Mouse (Mus musculus) B cell, adult 2 months (primary cell): Measurements from ENCODE around the gene Scand1.

Experiments
- DNase-seq, 2 experiments: peaks; one replicate each; pipeline ENCODE4 v3.0.0; 2022

Scand1 gene

GRCm38 (mm10) chr2:156312297-156312897, at the start of gene Scand1, which contains the start of gene Cnbd2:
Gene Scand1, minus strand, starts transcription at chr2:156312704.
Gene Cnbd2, plus strand, starts transcription at chr2:156312299.
- DNase-seq: peak; percentile 88 to 89

DNA sequence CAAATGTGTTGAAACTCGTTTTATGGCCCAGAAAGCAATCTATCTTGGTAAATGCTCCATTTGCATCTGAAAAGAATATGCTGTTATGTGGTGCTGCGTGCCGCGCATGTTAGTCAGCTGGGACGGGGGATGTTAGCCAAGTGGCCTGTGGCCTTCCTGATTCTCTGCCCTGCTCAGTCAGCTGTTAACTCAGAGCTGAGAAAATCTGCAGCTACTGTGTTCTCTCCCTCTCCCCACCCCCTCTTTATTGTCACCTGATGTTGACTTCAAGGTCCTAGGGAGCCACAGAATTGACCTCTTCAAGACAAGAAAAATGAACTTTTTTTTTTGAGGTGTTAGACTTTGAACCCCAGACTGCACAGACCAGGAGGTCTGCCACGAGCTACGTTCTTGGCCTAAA, 43.5 kb upstream of the Scand1 start:
- DNase-seq: peak in 1 of 2 experiments; percentile 10

GRCm38 (mm10) chr2:156353265-156353692, 40.8 kb upstream of the Scand1 start:
- DNase-seq: no peak

DNA sequence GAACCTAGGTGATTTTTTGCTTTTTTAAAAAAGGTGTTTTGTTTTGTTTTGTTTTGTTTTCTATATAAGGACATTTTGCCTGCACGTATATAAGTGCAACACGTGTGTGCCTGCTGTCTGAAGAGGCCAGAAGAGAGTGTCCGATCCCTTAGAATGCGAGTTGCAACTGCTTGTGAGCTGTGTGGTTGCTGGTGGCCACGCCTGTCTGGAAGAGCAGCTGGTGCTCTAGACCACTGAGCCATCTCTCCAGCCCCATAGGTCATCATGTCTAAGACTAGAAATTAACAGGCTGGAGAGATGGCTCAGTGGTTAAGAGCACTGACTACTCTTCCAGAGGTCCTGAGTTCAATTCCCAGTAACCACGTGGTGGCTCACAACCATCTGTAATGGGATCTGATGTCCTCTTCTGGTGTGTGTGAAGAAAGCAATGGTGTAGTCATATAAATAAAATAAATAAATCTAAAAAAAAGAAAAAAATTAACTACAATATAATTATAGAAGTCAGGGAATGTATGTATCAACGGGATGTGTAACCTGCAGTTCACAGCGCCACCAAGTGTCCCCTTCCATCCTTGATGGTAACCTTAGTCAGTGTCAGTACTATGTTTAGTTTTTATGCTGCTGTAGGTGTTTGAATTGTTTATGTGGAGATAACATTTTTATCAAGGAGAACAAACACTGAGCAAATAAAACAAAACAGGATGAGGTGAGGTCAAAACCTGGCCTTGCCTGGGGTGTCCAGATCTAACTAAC, 40.1 kb upstream of the Scand1 start:
- DNase-seq: no peak

DNA sequence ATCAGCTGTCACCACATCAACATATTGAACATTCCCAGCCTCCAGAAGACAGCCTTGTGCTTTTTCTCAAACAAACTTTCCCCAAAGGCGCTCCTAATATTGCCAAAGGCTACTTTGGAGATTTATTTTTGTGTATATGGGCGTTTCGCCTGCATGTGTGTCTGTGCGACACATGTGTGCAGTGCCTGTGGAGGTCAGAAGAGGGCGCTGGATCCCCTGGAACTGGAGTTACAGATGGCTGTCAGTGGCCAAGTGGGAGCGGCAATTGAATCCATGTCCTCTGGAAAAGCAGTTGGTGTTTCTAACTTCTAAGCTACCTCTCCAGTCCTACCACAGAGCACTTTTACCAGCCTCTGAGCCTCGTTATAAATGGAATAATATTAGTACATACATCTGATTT, 38.7 kb upstream of the Scand1 start:
- DNase-seq: peak in 1 of 2 experiments; percentile 15

GRCm38 (mm10) chr2:156349286-156349848, 36.9 kb upstream of the Scand1 start:
- no peak for DNase-seq

DNA sequence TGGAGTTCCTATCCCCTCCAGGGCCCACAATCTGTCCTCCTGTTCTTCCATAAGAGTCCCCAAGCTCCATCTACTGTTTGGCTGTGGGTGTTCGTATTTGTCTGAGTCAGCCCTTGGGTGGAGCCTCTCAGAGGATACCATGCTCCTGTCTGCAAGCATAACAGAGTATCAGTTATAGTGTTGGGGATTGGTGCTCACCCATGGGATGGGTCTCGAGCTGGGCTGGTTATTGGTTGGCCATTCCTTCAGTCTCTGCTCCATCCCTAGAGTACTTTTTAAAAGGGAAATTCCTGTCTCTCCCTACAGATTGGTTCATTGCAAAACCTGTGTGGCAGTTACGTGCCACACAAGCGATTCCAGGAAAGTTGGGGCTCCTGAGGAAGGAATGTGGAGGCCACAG, 36.3 kb upstream of the Scand1 start:
- no peak for DNase-seq

DNA sequence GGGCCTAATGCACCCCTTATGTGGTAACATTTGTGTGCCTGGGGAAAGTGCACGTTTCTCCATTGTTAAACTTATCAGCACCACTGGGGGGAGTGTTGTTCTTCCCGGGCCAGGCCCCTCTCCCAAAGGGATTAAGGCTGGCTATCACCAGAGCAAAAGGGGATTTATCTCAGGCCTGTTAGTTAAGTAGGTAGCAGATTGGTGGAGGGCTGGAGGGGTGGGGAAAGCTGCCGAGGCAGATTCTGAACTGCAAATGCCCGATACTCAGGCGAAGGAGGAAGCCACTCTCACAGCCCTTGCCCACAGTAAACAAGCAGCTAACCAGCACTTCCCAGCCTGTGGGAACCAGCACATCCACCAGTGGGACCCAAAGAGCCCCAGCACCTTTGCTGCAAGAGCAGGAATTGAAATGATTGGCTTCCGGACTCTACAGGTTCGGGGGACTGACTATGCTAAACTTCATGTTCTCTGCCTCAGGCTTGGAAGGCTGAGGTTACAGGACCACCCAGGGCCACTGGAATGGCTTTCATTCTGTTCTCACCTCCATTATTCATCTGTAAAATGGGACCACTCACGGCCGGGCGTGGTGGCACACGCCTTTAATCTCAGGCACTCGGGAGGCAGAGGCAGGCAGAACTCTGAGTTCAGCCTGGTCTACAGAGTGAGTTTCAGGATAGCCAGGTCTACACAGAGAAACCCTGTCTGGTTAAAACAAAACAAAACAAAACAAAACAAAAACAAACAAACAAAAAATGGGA, 32.5 kb upstream of the Scand1 start:
- no peak for DNase-seq

- no peak for DNase-seq
Observed at GRCm38 (mm10) chr2:156340078-156340477, 27.6 kb upstream of the Scand1 start.

- DNase-seq: no peak
Observed at GRCm38 (mm10) chr2:156331446-156331965, 19.0 kb upstream of the Scand1 start.

- no peak for DNase-seq
Observed at GRCm38 (mm10) chr2:156330681-156331080, 18.2 kb upstream of the Scand1 start.

DNA sequence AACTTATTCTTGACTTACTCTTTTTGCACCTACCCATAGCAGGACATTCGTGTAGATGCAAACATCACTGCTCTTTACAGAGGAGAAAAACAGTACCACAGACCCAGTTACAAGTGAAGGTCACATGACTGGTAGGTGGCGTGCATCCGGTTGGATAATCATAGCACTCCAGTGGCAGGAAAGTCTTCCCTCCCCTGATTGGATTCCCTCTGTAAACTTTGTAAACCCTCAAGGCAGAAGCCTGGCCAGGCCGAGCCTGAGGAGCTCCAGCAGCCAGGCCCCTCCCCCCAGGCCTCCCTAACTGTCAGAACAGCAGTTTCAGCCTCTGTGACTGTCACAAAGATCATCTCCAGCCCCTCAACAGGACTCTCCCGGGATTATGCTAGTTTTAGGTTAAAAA, 12.2 kb upstream of the Scand1 start:
- no peak for DNase-seq

- DNase-seq: no peak
Observed at GRCm38 (mm10) chr2:156324116-156324588, 11.6 kb upstream of the Scand1 start.

DNA sequence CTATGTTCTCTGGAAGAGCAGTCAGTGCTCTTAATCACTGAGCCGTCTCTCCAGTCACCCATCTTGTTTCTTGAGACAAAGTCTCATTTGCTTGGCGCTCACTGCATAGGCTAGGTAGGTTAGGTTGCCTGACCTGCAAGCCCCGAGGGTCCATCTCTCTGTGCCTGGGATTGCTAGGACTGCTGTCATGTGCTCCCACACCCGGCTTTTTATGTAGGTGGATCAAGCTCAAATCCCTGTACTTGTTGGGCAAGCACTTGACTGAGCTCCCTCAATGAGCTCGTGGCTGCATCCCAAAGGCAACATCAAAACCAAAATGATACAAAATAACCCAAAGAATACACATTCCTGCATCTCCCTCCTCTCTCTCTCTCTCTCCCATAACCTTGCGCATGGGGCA, 9.0 kb upstream of the Scand1 start:
- DNase-seq: no peak

- no peak for DNase-seq
Observed at GRCm38 (mm10) chr2:156318491-156318890, 6.0 kb upstream of the Scand1 start.

- no peak for DNase-seq
Observed at GRCm38 (mm10) chr2:156314811-156315210, 2.3 kb upstream of the Scand1 start.

GRCm38 (mm10) chr2:156313153-156313552, 649 bp upstream of the Scand1 start:
- DNase-seq: peak; percentile 41 to 48

DNA sequence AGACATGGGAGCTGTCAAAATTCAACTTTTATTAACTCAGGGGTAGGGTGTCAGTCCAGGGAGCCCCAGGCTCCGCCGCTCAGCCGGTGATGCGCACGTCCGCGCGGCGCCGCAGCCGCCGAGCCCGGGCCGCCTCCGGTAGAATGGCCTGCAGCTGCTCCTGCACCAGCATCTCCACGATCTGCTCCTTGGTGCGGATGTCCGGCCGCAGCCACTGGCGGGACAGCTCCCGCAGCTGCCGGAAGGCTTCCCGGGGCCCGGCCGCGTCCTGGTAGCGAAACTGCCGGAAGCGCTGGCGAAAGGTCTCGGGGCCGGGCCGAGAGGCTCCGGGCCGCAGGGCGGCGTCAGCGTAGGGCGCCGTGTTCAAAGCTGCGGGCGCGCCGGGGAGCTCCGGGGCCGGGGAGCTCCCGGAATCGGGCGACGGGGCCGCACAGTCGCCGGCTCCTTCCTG, 638 bp downstream of the Scand1 start:
- DNase-seq: peak; percentile 66 to 76

- DNase-seq: peak in 1 of 2 experiments; percentile 40
Observed at GRCm38 (mm10) chr2:156311441-156311840, 1.1 kb downstream of the Scand1 start.

- DNase-seq: no peak
Observed at GRCm38 (mm10) chr2:156310945-156311344, 1.6 kb downstream of the Scand1 start.

- no peak for DNase-seq
Observed at GRCm38 (mm10) chr2:156310455-156310854, 2.0 kb downstream of the Scand1 start.

DNA sequence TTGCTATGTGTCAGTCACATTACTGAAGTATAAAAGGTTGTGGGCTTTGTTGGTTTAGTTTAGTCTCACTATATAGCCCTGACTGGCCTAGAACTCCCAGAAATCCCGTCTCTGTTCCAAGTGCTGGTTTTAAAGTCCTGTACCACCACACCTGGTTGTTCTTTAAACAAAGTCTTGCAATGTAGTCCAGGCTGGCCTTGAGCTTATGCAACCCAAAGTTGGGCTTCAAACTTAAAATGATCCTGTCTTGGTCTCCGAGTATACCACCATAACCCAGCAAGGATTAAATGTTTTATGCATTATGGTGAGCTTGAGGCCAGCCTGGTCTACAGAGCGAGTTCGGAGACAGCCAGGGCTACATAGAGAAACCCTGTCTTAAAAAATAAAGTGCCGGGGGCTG, 2.6 kb downstream of the Scand1 start:
- no peak for DNase-seq

DNA sequence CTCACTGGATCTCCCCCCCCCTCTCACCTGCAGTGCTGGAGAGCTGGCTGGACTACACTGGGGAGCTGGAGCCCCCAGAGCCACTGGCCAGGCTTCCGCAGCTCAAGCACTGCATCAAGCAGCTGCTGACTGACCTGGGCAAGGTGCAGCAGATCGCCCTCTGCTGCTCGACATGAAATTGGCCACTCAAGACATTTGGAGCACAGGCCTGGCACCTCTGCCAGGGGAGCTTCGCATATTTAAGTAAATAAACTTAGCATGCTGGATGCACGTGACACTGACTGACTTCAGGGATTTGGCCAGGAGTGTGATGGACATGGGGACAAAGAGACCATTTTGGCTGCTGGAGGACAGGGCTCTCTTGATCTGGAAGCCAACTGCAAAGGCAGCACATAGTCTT, 5.2 kb downstream of the Scand1 start:
- peak; percentile 29 to 30 for DNase-seq
